Mouse (Mus musculus) kidney, adult 18-20 months (tissue): ENCODE data around the gene Platr17.
"Not testable (repeated sequence)": the region's sequence is repeated elsewhere in the genome, so short reads cannot be mapped to it uniquely, and the experiment has no call there.

ENCODE experiments used
- DNase-seq: peaks from one replicate; pipeline ENCODE4 v3.0.0; 2021

Gene Platr17

DNA sequence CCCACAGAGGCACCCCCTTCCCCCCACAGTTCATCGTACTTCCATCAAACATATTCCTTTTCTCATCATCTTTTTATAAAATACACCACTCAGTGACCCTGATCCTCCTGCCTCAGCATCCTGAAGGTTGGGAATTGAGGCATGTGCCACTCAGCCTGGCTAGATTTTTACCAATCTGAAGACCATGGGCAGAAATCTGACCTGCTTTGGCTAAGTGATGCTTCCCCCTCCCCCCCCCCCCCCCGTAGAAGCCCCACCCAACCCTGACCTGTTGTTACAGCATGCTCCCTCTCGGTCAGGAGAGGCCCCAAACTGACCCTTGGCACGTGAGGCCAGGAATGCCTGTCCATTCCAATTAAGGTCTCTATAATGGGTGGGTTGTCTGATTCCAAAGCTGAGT, at the start of gene Platr17:
Gene Platr17, plus strand, starts transcription at position 301 of the 400 bp plus-strand sequence.
- not testable (repeated sequence) for DNase-seq

DNA sequence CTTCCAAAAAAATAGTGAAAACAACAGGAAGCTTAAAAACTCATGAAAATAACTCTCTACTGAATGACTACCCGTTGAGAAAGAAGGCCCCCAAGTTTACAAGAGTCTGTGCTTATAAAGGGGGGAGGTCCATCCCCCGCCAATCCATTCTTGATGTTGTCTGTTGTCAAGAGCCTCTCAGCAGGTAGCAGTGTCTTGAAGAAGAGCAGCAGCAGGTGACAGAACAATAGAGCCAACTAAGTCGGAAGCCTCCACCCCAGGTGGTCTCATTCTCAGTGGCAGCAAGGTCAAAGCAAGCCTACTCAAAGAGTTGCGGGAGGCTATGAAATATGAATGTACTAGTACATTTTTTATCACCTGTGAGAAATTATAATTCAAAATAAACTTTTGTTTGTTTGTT, 47.1 kb upstream of the Platr17 start:
- no peak for DNase-seq

DNA sequence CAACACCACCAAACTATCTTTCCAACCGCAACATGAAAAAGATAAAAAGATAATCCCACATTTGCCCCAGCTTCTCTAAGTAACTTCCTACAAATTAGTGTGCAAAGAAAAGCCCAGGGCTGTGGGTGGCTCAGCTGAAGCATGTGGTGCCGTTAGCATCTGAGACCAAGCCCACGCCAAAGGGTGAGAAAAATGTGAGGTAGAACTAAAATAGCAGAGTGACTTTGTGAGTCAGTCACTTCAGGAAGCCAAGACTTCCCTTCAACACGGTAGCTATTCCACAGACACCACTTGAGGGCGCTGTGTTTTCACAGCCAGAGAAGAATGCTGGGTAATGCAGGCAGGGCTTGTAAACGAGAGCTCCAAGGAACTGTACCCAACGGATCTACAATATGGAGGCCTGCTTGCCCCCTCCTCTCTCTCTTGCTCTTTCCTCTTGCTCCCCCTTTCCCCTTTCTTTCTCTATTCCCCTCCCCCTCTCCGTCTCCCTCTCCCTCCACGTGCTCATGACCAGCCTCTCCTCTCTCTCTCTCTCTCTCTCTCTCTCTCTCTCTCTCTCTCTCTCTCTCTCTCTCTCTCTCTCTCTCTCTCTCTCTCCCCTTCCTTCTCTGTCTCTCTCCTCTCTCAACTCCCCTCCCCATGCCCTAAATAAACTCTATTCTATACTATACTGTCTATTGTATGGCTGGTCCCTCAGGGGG, 39.5 kb upstream of the Platr17 start:
- DNase-seq: peak; percentile 53

DNA sequence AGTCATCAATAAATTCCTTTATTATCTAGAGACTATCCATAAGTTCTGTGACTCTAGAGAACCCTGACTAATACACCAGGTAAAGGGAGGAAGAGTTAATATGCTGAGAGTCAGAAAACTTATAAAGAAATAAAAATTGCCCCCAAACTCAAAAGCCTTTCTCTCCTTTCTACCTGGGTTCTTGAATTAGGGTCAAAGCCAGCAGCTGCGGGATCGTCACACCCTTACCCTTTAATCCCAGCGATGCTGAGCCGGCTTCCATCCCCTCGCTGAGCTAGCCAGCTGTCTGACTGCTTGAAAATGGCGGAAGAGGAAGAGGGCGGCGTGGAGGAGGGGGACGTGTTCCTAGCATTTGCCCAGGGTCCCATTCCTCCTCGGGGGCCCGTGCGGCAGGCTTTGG, 31.4 kb upstream of the Platr17 start, which contains the start of gene Gm7029:
Gene Gm7029, plus strand, starts transcription at position 301 of the 400 bp plus-strand sequence.
- not testable (repeated sequence) for DNase-seq

DNA sequence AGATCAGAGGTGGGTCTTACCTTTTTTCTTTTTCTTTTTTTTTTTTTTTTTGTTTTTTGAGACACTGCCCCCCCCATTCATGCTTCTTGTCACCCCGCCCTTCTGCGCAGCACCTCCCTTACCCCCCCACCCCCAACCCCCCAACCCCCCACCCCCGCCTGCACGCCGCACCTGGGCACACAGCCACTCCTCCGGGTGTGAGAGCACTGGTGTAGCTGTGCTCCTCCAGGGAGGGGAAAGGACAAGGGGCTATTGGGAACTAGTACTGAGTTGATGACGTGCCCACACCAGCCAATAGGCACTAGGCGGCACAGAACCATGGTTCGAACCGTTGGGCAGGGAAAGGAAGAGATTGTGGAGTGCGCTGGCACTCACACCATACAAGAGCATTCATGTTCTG, 30.5 kb upstream of the Platr17 start:
- DNase-seq: no peak

DNA sequence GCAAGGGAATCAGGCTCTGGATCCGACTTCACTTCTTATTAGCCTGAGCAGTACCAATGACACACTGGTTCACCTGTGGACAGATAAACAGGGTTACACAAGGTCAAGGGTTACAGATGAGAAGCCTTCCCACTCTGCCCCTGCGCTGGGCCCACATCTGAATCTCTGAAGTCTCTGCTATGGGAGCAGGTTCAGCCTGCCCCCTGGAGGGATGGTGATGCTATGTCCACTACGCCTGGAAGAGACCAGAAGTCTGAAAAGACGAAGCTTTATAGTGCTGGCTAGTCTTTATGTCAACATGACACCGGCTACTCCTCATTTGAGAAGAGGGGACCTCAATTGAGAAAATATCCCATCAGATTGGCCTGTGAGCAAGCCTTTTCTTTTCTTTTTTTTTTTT, 29.1 kb upstream of the Platr17 start:
- DNase-seq: not testable (repeated sequence)

DNA sequence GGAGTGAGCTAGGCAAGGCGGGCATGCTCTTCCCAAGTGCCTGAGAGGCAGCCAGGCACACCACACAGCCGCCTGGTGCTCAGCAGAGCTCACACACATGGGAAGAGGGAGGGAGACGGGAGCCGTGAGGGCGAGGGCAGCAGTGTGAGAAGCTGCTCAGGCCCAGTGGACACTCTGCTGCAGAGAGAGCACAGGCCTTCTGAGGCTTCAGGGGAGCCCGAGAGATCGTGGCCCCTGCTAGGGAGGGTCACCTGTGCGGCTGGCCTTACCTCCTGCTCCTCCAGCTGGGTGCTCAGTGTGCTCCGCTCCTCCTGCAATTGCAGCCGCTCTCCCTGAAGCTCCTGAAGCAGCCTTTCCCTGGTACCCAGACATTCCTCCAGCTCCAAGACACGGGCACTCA, 20.6 kb upstream of the Platr17 start:
- DNase-seq: not testable (repeated sequence)

DNA sequence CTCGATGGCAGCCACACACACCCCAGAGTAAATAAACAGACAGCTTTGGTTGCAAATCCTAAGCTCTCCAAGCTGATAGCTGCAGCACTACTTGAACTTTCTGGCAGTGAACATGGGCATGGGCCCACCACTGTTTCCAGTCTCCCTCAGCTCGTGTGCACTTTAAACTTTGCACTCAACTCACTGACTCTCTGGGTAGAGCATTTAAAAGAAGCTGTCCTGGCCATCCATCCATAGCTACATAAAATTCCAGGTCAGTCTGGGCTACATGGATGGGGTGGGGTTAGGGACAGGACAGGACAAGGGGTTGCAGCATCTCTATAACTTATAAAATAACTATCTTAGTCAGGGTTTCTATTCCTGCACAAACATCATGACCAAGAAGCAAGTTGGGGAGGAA, 17.1 kb upstream of the Platr17 start:
- not testable (repeated sequence) for DNase-seq

DNA sequence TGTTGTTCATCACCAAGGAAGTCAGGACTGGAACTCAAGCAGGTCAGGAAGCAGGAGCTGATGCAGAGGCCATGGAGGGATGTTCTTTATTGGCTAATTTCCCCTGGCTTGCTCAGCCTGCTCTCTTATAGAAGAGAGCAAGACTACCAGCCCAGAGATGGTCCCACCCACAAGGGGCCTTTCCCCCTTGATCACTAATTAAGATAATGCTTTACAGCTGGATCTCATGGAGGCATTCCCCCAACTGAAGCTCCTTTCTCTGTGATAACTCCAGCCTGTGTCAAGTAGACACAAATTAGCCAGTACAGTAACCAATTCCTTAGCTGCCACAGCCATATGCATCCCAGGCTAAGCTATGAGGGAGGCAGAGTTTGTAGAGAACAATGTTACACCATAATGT, 16.7 kb upstream of the Platr17 start:
- DNase-seq: not testable (repeated sequence)

DNA sequence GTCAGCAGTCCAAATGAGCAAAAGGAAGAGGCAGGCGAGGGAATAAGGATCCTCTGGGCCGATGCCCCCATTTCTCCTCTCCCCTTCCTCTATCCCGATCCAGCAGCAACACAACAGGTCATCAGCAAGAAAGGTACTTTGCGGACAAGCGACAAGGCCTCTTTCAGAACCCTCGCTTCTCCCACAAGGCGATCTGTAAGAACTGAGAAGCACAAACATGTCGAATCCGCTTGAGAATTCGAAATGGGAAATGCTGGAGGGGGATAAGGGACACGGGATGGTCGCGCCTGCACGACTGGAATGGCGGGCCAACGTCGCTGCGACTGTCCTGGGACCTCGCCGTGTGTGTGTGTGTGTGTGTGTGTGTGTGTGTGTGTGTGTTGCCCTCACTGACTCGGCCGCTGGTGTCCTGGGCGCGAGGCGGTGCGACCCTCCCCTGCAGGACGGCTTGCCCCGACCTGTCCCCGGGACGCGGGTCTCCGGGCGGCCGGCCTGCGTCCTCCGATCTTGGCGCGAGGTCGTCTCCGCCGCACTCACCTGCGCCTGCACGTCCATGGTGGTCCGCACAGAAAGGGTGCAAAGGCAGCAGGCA, 14.9 kb upstream of the Platr17 start:
- DNase-seq: not testable (repeated sequence)

DNA sequence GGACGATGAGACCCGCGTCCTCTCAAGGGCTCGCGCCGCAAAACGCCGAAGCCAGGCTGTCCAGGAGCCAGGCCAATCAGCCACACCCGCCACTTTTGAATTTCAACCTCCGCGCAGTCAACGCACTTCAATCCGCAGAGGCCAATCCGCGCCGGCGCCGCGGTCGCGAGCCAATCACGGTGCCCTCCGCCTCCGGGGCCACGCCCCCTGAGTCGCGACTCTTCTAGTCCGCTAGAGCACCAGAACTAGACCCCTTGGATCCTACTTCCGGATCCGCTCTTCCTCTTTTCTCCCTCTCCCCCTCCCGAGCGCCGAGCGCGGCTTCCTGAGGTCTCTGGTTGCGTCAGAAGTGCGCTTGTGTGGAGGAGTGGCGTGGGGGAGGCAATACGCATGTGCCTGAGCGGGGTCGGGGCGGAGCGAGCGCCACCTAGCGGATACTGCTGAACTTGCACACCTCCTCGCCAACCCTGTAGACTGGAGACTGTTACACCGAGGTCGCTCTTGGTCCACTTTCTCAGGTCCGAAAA, 14.3 kb upstream of the Platr17 start, which contains the start of gene Kifc1:
Gene Kifc1, minus strand, starts transcription at position 129 of the 527 bp plus-strand sequence.
- peak; percentile 98 for DNase-seq

DNA sequence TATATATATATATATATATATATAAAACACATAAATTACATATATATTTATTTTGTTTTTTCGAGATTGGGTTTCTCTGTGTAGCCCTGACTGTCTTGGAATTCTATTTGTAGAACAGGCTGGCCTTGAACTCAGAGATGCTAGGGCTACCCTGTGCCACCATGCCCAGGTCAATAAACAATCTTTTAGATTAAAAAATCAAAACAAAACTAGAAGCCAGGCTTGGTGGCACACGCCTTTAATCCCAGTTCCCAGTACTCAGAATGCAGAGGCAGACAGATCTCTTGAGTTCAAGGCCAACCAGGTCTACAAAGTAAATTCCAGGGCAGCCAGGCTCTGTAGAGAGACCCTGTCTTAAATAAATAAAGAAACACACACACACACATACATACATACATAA, 13.6 kb upstream of the Platr17 start:
- DNase-seq: no peak

DNA sequence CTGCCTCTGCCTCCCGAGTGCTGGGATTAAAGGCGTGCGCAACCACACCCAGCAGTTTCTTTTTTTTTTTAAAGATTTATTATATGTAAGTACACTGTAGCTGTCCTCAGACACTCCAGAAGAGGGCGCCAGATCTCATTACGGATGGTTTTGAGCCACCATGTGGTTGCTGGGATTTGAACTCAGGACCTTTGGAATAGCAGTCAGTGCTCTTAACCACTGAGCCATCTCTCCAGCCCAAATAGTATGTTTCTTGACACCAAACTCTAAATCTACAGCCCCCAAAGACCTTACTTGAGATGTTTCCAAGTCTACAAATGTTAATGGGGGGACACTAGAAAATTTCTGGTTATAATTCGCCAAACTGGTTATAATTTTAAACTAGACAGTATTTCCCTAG, 13.0 kb upstream of the Platr17 start:
- not testable (repeated sequence) for DNase-seq

DNA sequence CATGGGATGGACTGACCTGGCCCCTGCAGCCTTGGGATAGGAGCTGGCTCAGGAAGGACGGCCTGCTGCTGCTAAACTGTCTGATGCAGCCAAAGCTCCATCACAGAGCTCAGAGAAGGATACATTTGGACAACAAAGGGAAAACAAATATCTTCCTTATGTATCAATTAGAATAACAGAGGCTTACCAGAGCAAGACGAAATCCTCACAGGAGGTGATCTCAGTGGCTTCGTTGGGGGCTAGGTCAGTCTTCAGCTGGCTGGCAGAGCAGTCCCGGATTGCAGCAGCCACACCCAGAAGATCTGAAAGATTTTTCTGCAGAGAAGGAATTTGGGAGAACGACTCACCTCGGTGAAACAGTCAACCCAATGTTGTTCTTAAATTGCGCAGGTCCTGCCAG, 12.5 kb upstream of the Platr17 start:
- no peak for DNase-seq

DNA sequence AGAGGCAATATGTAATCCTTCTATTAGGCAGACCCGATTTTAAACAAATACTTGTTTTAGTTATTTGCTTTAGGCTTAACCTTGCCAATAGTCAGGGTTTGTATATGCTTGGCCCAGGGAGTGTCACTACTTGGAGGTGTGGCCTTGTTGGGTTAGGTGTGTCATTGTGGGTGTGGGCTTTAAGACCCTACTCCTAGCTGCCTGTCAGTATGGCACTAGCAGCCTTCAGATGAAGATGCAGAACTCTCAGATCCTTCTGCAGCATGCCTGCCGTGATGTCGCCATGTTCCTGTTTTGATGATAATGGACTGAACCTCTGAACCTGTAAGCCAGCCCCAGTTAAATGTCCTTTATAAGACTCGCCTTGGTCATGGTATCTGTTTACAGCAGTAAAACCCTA, 11.9 kb upstream of the Platr17 start:
- DNase-seq: not testable (repeated sequence)

DNA sequence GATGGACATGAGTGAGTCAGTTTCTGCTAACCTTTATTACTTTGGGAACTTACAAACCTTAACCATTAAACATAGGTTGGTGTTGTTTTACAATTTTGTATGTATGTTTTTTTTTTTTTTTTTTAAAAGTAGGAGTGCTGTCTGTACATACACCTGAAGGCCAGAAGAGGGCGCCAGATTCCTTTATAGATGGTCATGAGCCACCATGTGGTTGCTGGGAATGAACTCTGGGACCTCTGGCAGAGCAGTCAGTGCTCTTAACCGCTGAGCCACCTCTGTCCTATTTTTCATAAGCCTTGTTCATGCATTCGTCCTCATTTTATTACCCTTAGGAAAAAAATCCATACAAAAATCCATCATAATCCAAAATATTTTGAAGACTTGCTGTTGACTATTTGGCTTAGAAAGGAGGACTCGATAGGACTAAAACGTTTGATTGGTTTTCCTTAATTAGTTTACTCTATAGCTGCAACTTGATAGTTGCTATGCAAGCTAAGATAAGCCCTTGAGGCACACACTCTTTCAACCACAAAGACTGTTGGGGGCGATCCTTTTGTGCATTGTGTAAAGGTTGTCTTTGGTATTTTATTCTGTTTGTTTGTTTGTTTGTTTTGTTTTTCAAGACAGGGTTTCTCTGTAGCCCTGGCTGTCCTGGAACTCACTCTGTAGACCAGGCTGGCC, 7.7 kb upstream of the Platr17 start:
- DNase-seq: peak; percentile 37

DNA sequence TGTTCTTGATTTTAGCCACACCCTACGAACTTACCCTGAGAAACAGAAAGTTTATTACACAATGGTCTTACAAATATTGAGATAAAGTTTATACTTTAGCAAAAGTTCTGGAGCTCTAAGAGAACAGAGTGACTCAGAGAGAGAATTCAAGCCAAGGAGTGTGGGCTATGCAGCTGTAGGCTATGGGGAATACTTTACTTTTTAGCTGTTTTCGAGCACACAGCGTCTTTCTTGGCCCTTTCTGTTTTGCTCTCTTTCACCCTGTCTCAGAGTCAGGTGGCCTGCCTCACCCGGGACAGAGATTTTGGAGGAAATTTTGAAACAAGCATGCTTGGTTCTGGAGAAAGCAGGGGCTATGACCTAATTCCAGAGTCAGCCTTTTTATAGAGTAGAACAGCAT, 6.7 kb upstream of the Platr17 start:
- not testable (repeated sequence) for DNase-seq

DNA sequence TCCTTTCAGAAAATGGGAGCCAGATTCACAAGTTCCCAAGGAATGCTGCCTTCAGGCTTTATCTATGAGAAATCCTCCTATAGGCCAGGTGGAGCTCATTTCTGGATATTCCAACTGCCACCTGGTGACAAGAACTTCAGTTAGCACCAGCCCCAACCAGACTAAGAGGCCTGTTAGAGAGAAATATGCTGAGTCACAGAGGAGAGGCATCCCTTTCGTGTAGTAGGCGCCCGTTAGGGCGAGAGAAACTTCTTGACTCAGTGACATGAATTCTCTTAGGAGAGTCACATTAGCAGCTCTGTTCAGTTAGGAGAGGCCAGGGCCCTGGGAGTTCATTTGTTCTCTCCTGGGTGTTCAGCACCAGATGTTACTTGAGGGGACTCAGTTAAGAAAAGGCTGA, 5.3 kb upstream of the Platr17 start:
- no peak for DNase-seq

DNA sequence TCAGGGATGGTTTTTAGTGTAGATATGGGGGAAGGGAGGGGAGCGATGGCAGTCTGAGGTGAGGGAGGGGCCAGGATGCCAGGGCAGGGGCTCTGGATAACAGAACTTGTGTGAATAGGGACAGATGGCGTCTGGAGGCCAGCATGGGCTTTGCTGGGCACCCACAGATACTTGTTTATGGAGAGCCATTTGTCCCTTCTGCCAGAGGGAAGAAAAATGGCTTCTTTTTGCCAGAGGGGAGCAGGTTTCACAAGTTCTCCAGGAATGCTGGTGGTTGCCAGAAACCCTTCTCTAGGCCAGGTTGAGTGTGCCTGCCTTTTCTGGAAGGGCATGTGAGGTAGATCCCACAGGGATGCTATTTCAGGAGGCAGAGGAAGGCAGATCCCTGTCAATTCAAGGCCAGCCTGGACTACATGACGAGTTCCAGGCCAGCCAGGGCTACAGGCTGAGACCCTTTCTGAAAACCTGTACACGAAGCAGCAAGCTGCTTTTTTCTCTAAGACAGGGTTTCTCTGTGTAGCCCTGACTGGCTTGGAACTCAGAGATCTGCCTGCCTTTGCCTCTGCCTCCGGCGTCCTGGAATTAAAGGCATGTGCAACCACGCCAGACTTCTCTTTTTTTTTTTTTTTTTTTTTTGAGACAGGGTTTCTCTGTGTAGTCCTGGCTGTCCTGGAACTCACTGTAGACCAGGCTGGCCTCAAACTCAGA, 4.5 kb upstream of the Platr17 start:
- no peak for DNase-seq

DNA sequence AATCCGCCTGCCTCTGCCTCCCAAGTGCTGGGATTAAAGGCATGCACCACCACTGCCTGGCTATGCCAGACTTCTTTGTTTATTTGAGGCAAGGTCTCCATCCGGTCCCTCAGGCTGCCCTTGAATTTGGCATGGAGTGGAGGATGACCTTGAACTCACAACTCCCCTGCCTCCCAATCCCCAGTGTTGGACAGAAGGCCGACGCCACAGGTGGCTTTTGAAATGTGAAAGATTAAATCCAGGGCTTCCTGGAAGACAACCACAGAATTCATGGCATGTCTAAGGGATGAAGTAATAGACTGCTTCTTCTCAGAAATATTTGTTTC, 4.0 kb upstream of the Platr17 start:
- DNase-seq: no peak

DNA sequence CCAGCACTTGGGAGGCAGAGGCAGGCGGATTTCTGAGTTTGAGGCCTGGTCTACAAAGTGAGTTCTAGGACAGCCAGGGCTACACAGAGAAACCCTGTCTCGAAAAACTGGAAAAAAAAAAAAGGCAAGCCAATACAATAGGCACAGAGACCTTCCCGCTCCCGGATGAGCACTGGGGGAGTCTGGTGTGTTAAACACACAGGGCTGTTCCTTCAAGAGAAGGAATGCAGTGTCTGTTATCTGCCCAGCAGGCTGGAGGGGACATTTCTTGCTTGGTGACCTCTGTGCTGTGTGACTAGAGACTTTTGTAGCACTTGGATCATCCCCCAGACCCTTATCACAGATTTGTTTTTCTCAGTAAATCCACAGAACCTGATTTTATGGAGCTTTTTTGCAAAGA, 3.3 kb upstream of the Platr17 start:
- no peak for DNase-seq

DNA sequence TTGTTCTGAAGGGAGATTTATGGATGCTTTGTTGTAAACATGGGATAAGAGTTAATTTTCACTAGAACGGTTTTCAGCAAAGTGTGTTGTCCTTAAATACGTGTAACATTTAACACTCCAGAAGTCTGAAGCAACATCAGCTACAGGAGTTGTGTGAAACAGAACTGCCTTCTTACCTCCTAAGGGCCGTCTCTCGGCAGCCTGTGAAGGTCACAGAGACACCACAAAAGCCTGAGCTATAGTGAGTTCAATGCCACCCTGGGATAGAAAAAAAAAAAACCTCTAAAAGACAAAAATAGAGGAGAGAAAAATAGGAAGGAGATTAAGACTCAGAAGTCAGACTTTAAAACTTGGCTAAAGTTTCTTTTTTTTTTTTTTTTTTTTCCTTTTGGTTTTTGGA, 2.9 kb upstream of the Platr17 start:
- DNase-seq: no peak

DNA sequence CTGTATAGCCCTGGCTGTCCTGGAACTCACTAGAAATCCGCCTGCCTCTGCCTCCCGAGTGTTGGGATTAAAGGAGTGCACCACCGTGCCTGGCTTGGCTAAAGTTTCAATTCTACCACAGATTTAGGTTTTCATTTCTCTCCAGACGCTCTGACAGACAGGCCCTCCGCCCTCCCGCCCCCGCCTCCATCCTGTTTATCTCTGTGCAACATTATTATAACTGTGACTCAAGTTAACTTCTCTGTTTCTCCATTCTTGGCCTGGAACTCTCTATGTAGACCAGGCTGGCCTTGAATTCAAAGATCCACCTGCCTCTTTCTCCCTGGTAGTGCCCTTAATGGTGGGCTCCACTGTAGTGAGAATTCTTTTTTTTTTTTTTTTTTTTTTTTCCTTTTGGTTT, 2.4 kb upstream of the Platr17 start:
- DNase-seq: no peak
